Mouse (Mus musculus) limb, embryonic 15.5 days (tissue): ENCODE measurements at regions not wholly inside any gene's neighbourhood (a gene's known extent, or its start where the extent isn't known, plus 50 kb on each side); places are given as distances from the start of the nearest gene placed in this dataset.
"Not testable (repeated sequence)": the region's sequence is repeated elsewhere in the genome, so short reads cannot be mapped to it uniquely, and the experiment has no call there.

ENCODE experiments used
- ATAC-seq: fragments of 200-750 bp; cut with Nextera tagmentation; 2 replicates; pipeline ENCODE4 v1.8.0; 2017; ENCODE audit warnings: low read depth, moderate TSS enrichment; ENCODE audit not compliant: insufficient number of reproducible peaks, low FRiP score, low TSS enrichment
- H3K27ac ChIP-seq: fragments of 300-500 bp; sonication (generic); 2 replicates; pipeline ENCODE4 v1.5.1; 2015; ENCODE audit warnings: moderate library complexity, mild to moderate bottlenecking, inconsistent platforms
- H3K27me3 ChIP-seq: fragments of 300-500 bp; sonication (generic); 2 replicates; pipeline ENCODE4 v1.6.1; 2015; ENCODE audit warnings: inconsistent platforms
- H3K36me3 ChIP-seq: fragments of 300-500 bp; sonication (generic); 2 replicates; pipeline ENCODE4 v1.6.1; 2015; ENCODE audit warnings: inconsistent platforms
- H3K4me1 ChIP-seq: fragments of 300-500 bp; sonication (generic); 2 replicates; pipeline ENCODE4 v1.6.1; 2015; ENCODE audit warnings: inconsistent platforms
- H3K4me2 ChIP-seq: fragments of 300-500 bp; sonication (generic); 2 replicates; pipeline ENCODE4 v1.6.1; 2015; ENCODE audit warnings: mild to moderate bottlenecking, inconsistent platforms
- H3K4me3 ChIP-seq: fragments of 300-500 bp; sonication (generic); 2 replicates; pipeline ENCODE4 v1.5.1; 2015; ENCODE audit warnings: mild to moderate bottlenecking, inconsistent platforms
- H3K9ac ChIP-seq: fragments of 300-500 bp; sonication (generic); 2 replicates; pipeline ENCODE4 v1.6.1; 2015; ENCODE audit warnings: inconsistent platforms
- H3K9me3 ChIP-seq: fragments of 300-500 bp; sonication (generic); 2 replicates; pipeline ENCODE4 v1.6.1; 2016; ENCODE audit warnings: inconsistent platforms
- WGBS: fragments of 180-500 bp; shearing (Covaris S2); methylation state at CpG from one replicate; pipeline ENCODE4 v1.1.7; 2015; 5-methylcytosine and 5-hydroxymethylcytosine counted together

DNA sequence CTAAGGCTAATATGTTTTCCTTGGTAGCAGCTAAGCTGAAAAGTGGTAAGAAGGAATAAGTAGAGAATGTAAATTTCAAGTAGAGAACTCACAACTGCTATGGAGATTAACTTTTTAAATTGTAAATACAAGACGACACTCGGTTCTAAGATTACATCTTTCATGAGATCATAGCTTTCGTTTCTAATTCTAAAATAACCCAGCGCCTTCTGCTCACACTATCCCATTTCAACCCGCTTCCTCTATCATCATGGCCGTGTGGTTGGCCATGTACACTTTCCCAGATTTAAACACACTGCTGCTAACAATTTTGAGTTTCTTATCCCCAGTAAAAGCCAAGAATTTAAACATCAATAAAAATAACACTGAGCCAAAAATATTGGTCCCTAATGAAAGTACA, 682.3 kb upstream of the Intu start:
- no peak overlapping the region for H3K27ac ChIP-seq
- 57% methylated on average over 6 of the region's 6 CpGs for WGBS
- no peaks in the 10 kb centered on the region for H3K9me3 ChIP-seq
- no peak overlapping the region for H3K4me2 ChIP-seq
- no peaks in the 10 kb centered on the region for H3K36me3 ChIP-seq
- ATAC-seq, result no peak
- no peaks in the 10 kb centered on the region for H3K4me1 ChIP-seq
- no peaks in the 10 kb centered on the region for H3K27me3 ChIP-seq
- no peak overlapping the region for H3K9ac ChIP-seq
- H3K4me3 ChIP-seq, result no peak overlapping the region

- H3K9ac ChIP-seq, result no peak overlapping the region
- H3K36me3 ChIP-seq, result no peaks in the 10 kb centered on the region
- H3K4me1 ChIP-seq, result no peaks in the 10 kb centered on the region
- ATAC-seq, result no peak
- H3K27me3 ChIP-seq, result no peaks in the 10 kb centered on the region
- H3K4me2 ChIP-seq, result no peak overlapping the region
- H3K9me3 ChIP-seq, result no peaks in the 10 kb centered on the region
- no peak overlapping the region for H3K27ac ChIP-seq
- no peak overlapping the region for H3K4me3 ChIP-seq
- 83% methylated on average over 9 of the region's 9 CpGs for WGBS
These were observed 673.8 kb upstream of the Intu start for GRCm38 (mm10) chr3:39857214-39857839.

GRCm38 (mm10) chr3:39876046-39876445, 655.0 kb upstream of the Intu start:
- H3K27ac ChIP-seq, H3K9me3 ChIP-seq, ATAC-seq, H3K36me3 ChIP-seq, H3K4me3 ChIP-seq, H3K9ac ChIP-seq, H3K27me3 ChIP-seq, H3K4me1 ChIP-seq, H3K4me2 ChIP-seq: not testable (repeated sequence)
- whole genome bisulfite sequencing, result 74% methylated on average over 1 of the region's 1 CpGs

GRCm38 (mm10) chr3:39884370-39884769, 646.7 kb upstream of the Intu start:
- Histone ChIP-seq H3K9me3 (no peaks in the 10 kb centered on the region), H3K4me1 (no peaks in the 10 kb centered on the region), H3K4me3 (no peak overlapping the region), H3K36me3 (no peaks in the 10 kb centered on the region), H3K4me2 (no peak overlapping the region), H3K27ac (no peak overlapping the region), H3K27me3 (no peaks in the 10 kb centered on the region), H3K9ac (no peak overlapping the region)
- 57% methylated on average over 4 of the region's 4 CpGs for WGBS
- no peak for ATAC-seq

DNA sequence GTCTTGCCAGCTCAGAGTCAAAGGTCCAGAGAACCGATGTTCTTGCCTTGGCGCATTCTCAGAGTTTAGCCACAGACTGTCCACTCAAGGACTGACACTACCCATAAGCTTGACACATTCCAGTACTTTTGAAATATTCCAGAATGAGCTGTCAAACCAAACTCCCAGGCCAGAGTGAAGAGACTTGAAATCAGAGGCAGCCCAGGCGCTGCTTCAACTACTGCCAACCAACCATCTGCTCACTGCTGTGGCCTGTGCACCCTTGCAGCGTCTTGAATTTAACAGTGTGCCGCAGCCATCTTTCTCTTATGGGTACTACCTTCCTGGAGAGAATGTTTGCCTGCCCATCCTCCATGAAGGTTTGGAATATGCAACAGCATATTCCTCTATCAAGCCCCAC, 642.7 kb upstream of the Intu start:
- H3K9me3 ChIP-seq, result no peaks in the 10 kb centered on the region
- no peaks in the 10 kb centered on the region for H3K36me3 ChIP-seq
- H3K27me3 ChIP-seq, result no peaks in the 10 kb centered on the region
- ATAC-seq, result no peak
- no peak overlapping the region for H3K27ac ChIP-seq
- no peak overlapping the region for H3K4me2 ChIP-seq
- H3K4me1 ChIP-seq, result no peaks in the 10 kb centered on the region
- WGBS, result 85% methylated on average over 5 of the region's 5 CpGs
- H3K9ac ChIP-seq, result no peak overlapping the region
- no peak overlapping the region for H3K4me3 ChIP-seq

GRCm38 (mm10) chr3:39889222-39889621, 641.9 kb upstream of the Intu start:
- Histone ChIP-seq H3K9me3 (no peaks in the 10 kb centered on the region), H3K4me1 (no peaks in the 10 kb centered on the region), H3K9ac (no peak overlapping the region), H3K4me2 (no peak overlapping the region), H3K27ac (no peak overlapping the region), H3K36me3 (no peaks in the 10 kb centered on the region), H3K27me3 (no peaks in the 10 kb centered on the region), H3K4me3 (no peak overlapping the region)
- 69% methylated on average over 2 of the region's 2 CpGs for WGBS
- no peak for ATAC-seq

- Histone ChIP-seq H3K27ac (no peak overlapping the region), H3K36me3 (no peaks in the 10 kb centered on the region), H3K4me3 (no peak overlapping the region), H3K4me1 (no peaks in the 10 kb centered on the region), H3K4me2 (no peak overlapping the region), H3K9ac (no peak overlapping the region), H3K27me3 (no peaks in the 10 kb centered on the region), H3K9me3 (no peaks in the 10 kb centered on the region)
- no peak for ATAC-seq
- 48% methylated on average over 5 of the region's 5 CpGs for WGBS
These were observed 632.1 kb upstream of the Intu start for GRCm38 (mm10) chr3:39898961-39899360.

DNA sequence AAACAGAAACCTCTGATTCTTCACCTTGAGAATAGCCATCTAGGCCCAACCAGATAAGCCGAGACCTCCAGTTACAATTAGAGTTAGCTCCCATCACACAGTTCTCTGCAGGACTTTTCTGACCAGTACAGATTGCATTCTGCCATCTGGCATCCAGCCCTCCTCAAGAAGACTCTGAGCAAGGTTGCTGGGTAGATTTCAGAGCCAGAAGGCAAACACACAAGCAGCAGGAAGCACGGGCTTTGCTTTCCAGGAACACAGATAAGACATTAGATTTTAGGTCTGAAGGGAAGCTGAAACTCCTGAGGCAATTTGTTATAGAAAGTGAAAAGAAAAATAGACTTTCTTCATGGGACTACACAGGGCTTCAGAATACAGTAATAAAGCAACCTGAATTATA, 630.9 kb upstream of the Intu start:
- ATAC-seq, result no peak
- Histone ChIP-seq H3K4me2 (no peak overlapping the region), H3K36me3 (no peaks in the 10 kb centered on the region), H3K27ac (no peak overlapping the region), H3K4me3 (no peak overlapping the region), H3K27me3 (no peaks in the 10 kb centered on the region), H3K9ac (no peak overlapping the region), H3K4me1 (no peaks in the 10 kb centered on the region), H3K9me3 (no peaks in the 10 kb centered on the region)
- 54% methylated on average over 2 of the region's 2 CpGs for WGBS

DNA sequence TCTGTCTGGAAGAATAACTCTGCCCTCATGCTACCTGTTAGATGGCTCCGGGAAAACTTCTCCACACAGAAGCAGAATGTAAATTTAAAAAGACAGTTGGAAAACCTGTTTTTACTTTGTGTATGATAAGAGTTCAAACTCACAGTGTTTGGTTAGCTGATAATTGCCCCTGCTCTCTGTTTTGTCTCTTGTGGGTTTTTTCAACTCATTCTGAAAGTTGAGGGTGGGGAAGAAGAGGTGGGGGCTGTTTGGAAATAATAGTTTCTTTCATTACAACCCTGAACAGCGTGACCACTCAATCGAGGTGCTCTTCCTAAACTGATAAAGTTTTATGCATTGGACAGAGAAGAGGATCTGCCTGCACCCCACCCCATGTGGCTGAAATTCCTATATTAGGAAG, 626.7 kb upstream of the Intu start:
- no peaks in the 10 kb centered on the region for H3K27me3 ChIP-seq
- H3K36me3 ChIP-seq, result no peaks in the 10 kb centered on the region
- H3K9ac ChIP-seq, result no peak overlapping the region
- no peak overlapping the region for H3K4me3 ChIP-seq
- no peak overlapping the region for H3K27ac ChIP-seq
- no peaks in the 10 kb centered on the region for H3K4me1 ChIP-seq
- WGBS, result 47% methylated on average over 3 of the region's 3 CpGs
- no peak for ATAC-seq
- no peaks in the 10 kb centered on the region for H3K9me3 ChIP-seq
- H3K4me2 ChIP-seq, result no peak overlapping the region

DNA sequence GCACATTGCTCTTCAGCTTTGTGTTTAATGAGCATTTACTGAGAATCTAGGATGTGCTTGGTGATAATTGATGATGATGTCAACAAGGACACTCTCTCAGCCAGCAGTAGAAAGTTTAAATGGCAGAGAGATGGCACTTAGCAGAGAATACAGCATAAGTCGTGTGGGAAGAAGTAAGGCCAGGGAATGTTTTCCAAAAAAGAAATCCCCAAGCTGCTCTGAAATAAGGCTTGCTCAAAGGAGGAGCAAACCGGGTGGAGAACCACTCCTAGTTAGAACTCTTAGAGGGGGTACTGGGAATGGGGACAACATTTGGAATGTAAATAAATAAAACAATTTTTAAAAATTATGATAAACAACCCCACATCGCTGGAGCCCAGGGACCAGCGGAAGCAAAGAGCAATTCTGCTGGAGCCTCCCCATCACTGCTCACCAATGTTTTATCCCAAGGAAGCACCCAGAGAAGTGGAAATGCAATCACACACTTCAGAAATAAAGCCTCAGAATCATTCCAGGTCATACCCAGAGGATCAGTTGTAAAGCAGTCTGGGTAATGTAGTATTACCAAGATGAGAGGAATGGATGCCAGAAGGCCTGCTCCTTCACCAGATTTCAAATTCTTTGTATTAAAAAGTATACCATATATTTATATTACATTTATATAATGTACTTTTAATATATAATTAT, 622.3 kb upstream of the Intu start:
- H3K4me3 ChIP-seq, result no peak overlapping the region
- no peak overlapping the region for H3K4me2 ChIP-seq
- no peaks in the 10 kb centered on the region for H3K27me3 ChIP-seq
- H3K4me1 ChIP-seq, result no peaks in the 10 kb centered on the region
- WGBS, result 84% methylated on average over 4 of the region's 4 CpGs
- no peak overlapping the region for H3K9ac ChIP-seq
- no peak overlapping the region for H3K27ac ChIP-seq
- no peak for ATAC-seq
- H3K9me3 ChIP-seq, result no peaks in the 10 kb centered on the region
- H3K36me3 ChIP-seq, result no peaks in the 10 kb centered on the region

GRCm38 (mm10) chr3:39909642-39910041, 621.4 kb upstream of the Intu start:
- WGBS, result 71% methylated on average over 1 of the region's 1 CpGs

GRCm38 (mm10) chr3:39918601-39919000, 612.5 kb upstream of the Intu start:
- Histone ChIP-seq H3K27ac (no peak overlapping the region), H3K36me3 (no peaks in the 10 kb centered on the region), H3K9ac (no peak overlapping the region), H3K4me2 (no peak overlapping the region), H3K4me1 (no peaks in the 10 kb centered on the region), H3K27me3 (no peaks in the 10 kb centered on the region), H3K4me3 (no peak overlapping the region), H3K9me3 (no peaks in the 10 kb centered on the region)
- ATAC-seq, result no peak
- 59% methylated on average over 2 of the region's 2 CpGs for WGBS

More at GRCm38 (mm10) chr3:39909642-39910041, 621.4 kb upstream of the Intu start:
- H3K4me3 ChIP-seq, result no peak overlapping the region
- no peak overlapping the region for H3K27ac ChIP-seq
- no peaks in the 10 kb centered on the region for H3K36me3 ChIP-seq
- no peak for ATAC-seq
- H3K4me1 ChIP-seq, result no peaks in the 10 kb centered on the region
- H3K9me3 ChIP-seq, result no peaks in the 10 kb centered on the region
- no peak overlapping the region for H3K4me2 ChIP-seq
- no peak overlapping the region for H3K9ac ChIP-seq
- no peaks in the 10 kb centered on the region for H3K27me3 ChIP-seq

GRCm38 (mm10) chr3:39925436-39925835, 605.6 kb upstream of the Intu start:
- H3K27ac ChIP-seq, result no peak overlapping the region
- no peaks in the 10 kb centered on the region for H3K36me3 ChIP-seq
- 74% methylated on average over 3 of the region's 3 CpGs for WGBS
- no peak overlapping the region for H3K4me3 ChIP-seq
- no peaks in the 10 kb centered on the region for H3K27me3 ChIP-seq
- no peaks in the 10 kb centered on the region for H3K9me3 ChIP-seq
- no peak overlapping the region for H3K9ac ChIP-seq
- no peaks in the 10 kb centered on the region for H3K4me1 ChIP-seq
- H3K4me2 ChIP-seq, result no peak overlapping the region
- no peak for ATAC-seq
